Mouse (Mus musculus): ENCODE data around the gene Il11. TPM values are rescaled to one million over a fixed set of nuclear protein-coding genes. Genes with fewer than 3 reads are reported as not detected.

Il11 gene
- polyA plus RNA-seq, 1 experiment from 2014 or later = not detected

- WGBS = 78% methylated on average over 2 of the region's 2 CpGs
- no peak for TF ChIP-seq CTCF (IDR thresholded peaks at IDR 0.05; ENCODE audit: low read depth)
- DNase-seq = no peak
Measured at GRCm38 (mm10) chr7:4749169-4749568, 33.5 kb downstream of the Il11 start.

GRCm38 (mm10) chr7:4748321-4748720 is 34.3 kb downstream of the Il11 start:
- Histone ChIP-seq H3K36me3 (ENCODE audit: insufficient read depth) (peaks cover 27% of the 10 kb centered on the region), H3K27me3 (ENCODE audit: insufficient read depth, low read length) (no peaks in the 10 kb centered on the region), H3K4me2 (no peak overlapping the region), H3K4me3 (ENCODE audit: low read depth, low read length) (no peak overlapping the region), H3K9me3 (ENCODE audit: low read depth, low read length) (no peaks in the 10 kb centered on the region), H3K27ac (ENCODE audit: low read depth) (no peak overlapping the region; the same call in 1 of the 2 replicates), H3K9ac (no peak overlapping the region), H3K4me1 (ENCODE audit: insufficient read depth) (peaks cover 3% of the 10 kb centered on the region; the same call in 1 of the 2 replicates)
- DNase-seq (no peak), ATAC-seq (ENCODE audit: insufficient read depth) (no peak)
- TF ChIP-seq CTCF (IDR thresholded peaks at IDR 0.05; ENCODE audit: low read depth) = no peak
- 69% methylated on average over 4 of the region's 4 CpGs for WGBS

More at GRCm38 (mm10) chr7:4749169-4749568, 33.5 kb downstream of the Il11 start:
- no peak for ATAC-seq (ENCODE audit: insufficient read depth)
- Histone ChIP-seq H3K4me1 (ENCODE audit: insufficient read depth) (peaks cover 3% of the 10 kb centered on the region; the same call in 1 of the 2 replicates), H3K4me3 (ENCODE audit: low read depth, low read length) (no peak overlapping the region), H3K4me2 (no peak overlapping the region), H3K9me3 (ENCODE audit: low read depth, low read length) (no peaks in the 10 kb centered on the region), H3K36me3 (ENCODE audit: insufficient read depth) (peaks cover 22% of the 10 kb centered on the region), H3K27me3 (ENCODE audit: insufficient read depth, low read length) (no peaks in the 10 kb centered on the region), H3K9ac (no peak overlapping the region), H3K27ac (ENCODE audit: low read depth) (no peak overlapping the region)

- no peak for TF ChIP-seq CTCF (IDR thresholded peaks at IDR 0.05; ENCODE audit: low read depth)
- H3K9me3 ChIP-seq (ENCODE audit: low read depth, low read length) = no peaks in the 10 kb centered on the region
- H3K4me2 ChIP-seq = no peak overlapping the region
- DNase-seq (no peak), ATAC-seq (ENCODE audit: insufficient read depth) (no peak)
- no peaks in the 10 kb centered on the region for H3K27me3 ChIP-seq (ENCODE audit: insufficient read depth, low read length)
- no peak overlapping the region for H3K4me3 ChIP-seq (ENCODE audit: low read depth, low read length)
- H3K27ac ChIP-seq (ENCODE audit: low read depth) = no peak overlapping the region
- WGBS = 59% methylated on average over 9 of the region's 9 CpGs
- H3K9ac ChIP-seq = no peak overlapping the region
- H3K4me1 ChIP-seq (ENCODE audit: insufficient read depth) = peaks cover 3% of the 10 kb centered on the region; the same call in 1 of the 2 replicates
- peaks cover 36% of the 10 kb centered on the region for H3K36me3 ChIP-seq (ENCODE audit: insufficient read depth)
Measured at GRCm38 (mm10) chr7:4747156-4747899, 35.3 kb downstream of the Il11 start.

- H3K4me1 ChIP-seq (ENCODE audit: insufficient read depth) = no peaks in the 10 kb centered on the region
- TF ChIP-seq CTCF (IDR thresholded peaks at IDR 0.05; ENCODE audit: low read depth) = no peak
- H3K9ac ChIP-seq = no peak overlapping the region
- no peaks in the 10 kb centered on the region for H3K9me3 ChIP-seq (ENCODE audit: low read depth, low read length)
- WGBS = 85% methylated on average over 22 of the region's 22 CpGs
- DNase-seq (no peak), ATAC-seq (ENCODE audit: insufficient read depth) (no peak)
- no peak overlapping the region for H3K4me3 ChIP-seq (ENCODE audit: low read depth, low read length)
- no peak overlapping the region for H3K27ac ChIP-seq (ENCODE audit: low read depth)
- peaks cover 39% of the 10 kb centered on the region for H3K36me3 ChIP-seq (ENCODE audit: insufficient read depth)
- H3K4me2 ChIP-seq = no peak overlapping the region
- H3K27me3 ChIP-seq (ENCODE audit: insufficient read depth, low read length) = no peaks in the 10 kb centered on the region
Measured at GRCm38 (mm10) chr7:4746326-4746980, 36.2 kb downstream of the Il11 start.

- H3K36me3 ChIP-seq (ENCODE audit: insufficient read depth) = peaks cover 39% of the 10 kb centered on the region
- no peak overlapping the region for H3K4me2 ChIP-seq
- 96% methylated on average over 6 of the region's 6 CpGs for WGBS
- TF ChIP-seq CTCF (IDR thresholded peaks at IDR 0.05; ENCODE audit: low read depth) = no peak
- no peak for DNase-seq
- H3K4me3 ChIP-seq (ENCODE audit: low read depth, low read length) = no peak overlapping the region
- H3K4me1 ChIP-seq (ENCODE audit: insufficient read depth) = no peaks in the 10 kb centered on the region
- no peaks in the 10 kb centered on the region for H3K9me3 ChIP-seq (ENCODE audit: low read depth, low read length)
- H3K27me3 ChIP-seq (ENCODE audit: insufficient read depth, low read length) = no peaks in the 10 kb centered on the region
- no peak for ATAC-seq (ENCODE audit: insufficient read depth)
- no peak overlapping the region for H3K9ac ChIP-seq
- H3K27ac ChIP-seq (ENCODE audit: low read depth) = no peak overlapping the region
Measured at GRCm38 (mm10) chr7:4744886-4745285, 37.8 kb downstream of the Il11 start.

- TF ChIP-seq CTCF (IDR thresholded peaks at IDR 0.05; ENCODE audit: low read depth) = no peak
- no peaks in the 10 kb centered on the region for H3K9me3 ChIP-seq (ENCODE audit: low read depth, low read length)
- no peaks in the 10 kb centered on the region for H3K27me3 ChIP-seq (ENCODE audit: insufficient read depth, low read length)
- H3K4me1 ChIP-seq (ENCODE audit: insufficient read depth) = peaks cover 5% of the 10 kb centered on the region; the same call in 1 of the 2 replicates
- no peak overlapping the region for H3K4me3 ChIP-seq (ENCODE audit: low read depth, low read length)
- DNase-seq (peak; percentile 47), ATAC-seq (ENCODE audit: insufficient read depth) (no peak)
- H3K27ac ChIP-seq (ENCODE audit: low read depth) = no peak overlapping the region
- 53% methylated on average over 2 of the region's 2 CpGs for WGBS
- no peak overlapping the region for H3K9ac ChIP-seq
- peak overlapping the region; percentile 21; the same call in 1 of the 2 replicates for H3K4me2 ChIP-seq
- peaks cover 39% of the 10 kb centered on the region for H3K36me3 ChIP-seq (ENCODE audit: insufficient read depth)
Measured at GRCm38 (mm10) chr7:4743354-4743753, 39.3 kb downstream of the Il11 start.

GRCm38 (mm10) chr7:4742482-4742819 is 40.2 kb downstream of the Il11 start:
- Histone ChIP-seq H3K9ac (peak overlapping the region; percentile 15; the same call in 1 of the 2 replicates), H3K4me2 (peak overlapping the region; percentile 86), H3K27ac (ENCODE audit: low read depth) (no peak overlapping the region), H3K4me3 (ENCODE audit: low read depth, low read length) (no peak overlapping the region), H3K27me3 (ENCODE audit: insufficient read depth, low read length) (no peaks in the 10 kb centered on the region), H3K9me3 (ENCODE audit: low read depth, low read length) (no peaks in the 10 kb centered on the region), H3K36me3 (ENCODE audit: insufficient read depth) (peaks cover 39% of the 10 kb centered on the region), H3K4me1 (ENCODE audit: insufficient read depth) (peaks cover 5% of the 10 kb centered on the region; the same call in 1 of the 2 replicates)
- no peak for TF ChIP-seq CTCF (IDR thresholded peaks at IDR 0.05; ENCODE audit: low read depth)
- no peak for DNase-seq
- ATAC-seq (ENCODE audit: insufficient read depth) = no peak
- 62% methylated on average over 6 of the region's 6 CpGs for WGBS

Data from lung, embryonic 14.5 days (tissue).